Mouse (Mus musculus): ENCODE measurements at regions not wholly inside any gene's neighbourhood (a gene's known extent, or its start where the extent isn't known, plus 50 kb on each side); places are given as distances from the start of the nearest gene placed in this dataset.

- peak; percentile 74 for ATAC-seq
Observed at GRCm38 (mm10) chr1:51644399-51644798, 166.2 kb upstream of the Nabp1 start.

- ATAC-seq = no peak
Observed at GRCm38 (mm10) chr1:51643640-51644039, 165.4 kb upstream of the Nabp1 start.

- no peak for ATAC-seq
Observed at GRCm38 (mm10) chr1:51638519-51639302, 160.5 kb upstream of the Nabp1 start.

GRCm38 (mm10) chr1:51635881-51636515 lies 157.8 kb upstream of the Nabp1 start:
- no peak for ATAC-seq

GRCm38 (mm10) chr1:51633795-51634194 lies 155.6 kb upstream of the Nabp1 start:
- no peak for ATAC-seq

GRCm38 (mm10) chr1:51632851-51633250 lies 154.6 kb upstream of the Nabp1 start:
- ATAC-seq = no peak

- no peak for ATAC-seq
Observed at GRCm38 (mm10) chr1:51629848-51630247, 151.6 kb upstream of the Nabp1 start.

GRCm38 (mm10) chr1:51628137-51628793 lies 150.0 kb upstream of the Nabp1 start:
- ATAC-seq = no peak

- ATAC-seq = peak; percentile 41
Observed at GRCm38 (mm10) chr1:51626303-51626702, 148.1 kb upstream of the Nabp1 start.

- ATAC-seq = no peak
Observed at GRCm38 (mm10) chr1:51625079-51625478, 146.9 kb upstream of the Nabp1 start.

GRCm38 (mm10) chr1:51624551-51624950 lies 146.3 kb upstream of the Nabp1 start:
- peak; percentile 57 for ATAC-seq

GRCm38 (mm10) chr1:51622986-51623385 lies 144.8 kb upstream of the Nabp1 start:
- no peak for ATAC-seq

GRCm38 (mm10) chr1:51622181-51622862 lies 144.1 kb upstream of the Nabp1 start:
- ATAC-seq = no peak

GRCm38 (mm10) chr1:51621062-51621461 lies 142.8 kb upstream of the Nabp1 start:
- no peak for ATAC-seq

- ATAC-seq = no peak
Observed at GRCm38 (mm10) chr1:51617502-51618251, 139.5 kb upstream of the Nabp1 start.

- no peak for ATAC-seq
Observed at GRCm38 (mm10) chr1:51616091-51616490, 137.9 kb upstream of the Nabp1 start.

GRCm38 (mm10) chr1:51615523-51615922 lies 137.3 kb upstream of the Nabp1 start:
- ATAC-seq = peak; percentile 47

- ATAC-seq = no peak
Observed at GRCm38 (mm10) chr1:51614700-51615099, 136.5 kb upstream of the Nabp1 start.

GRCm38 (mm10) chr1:51609295-51609694 lies 131.1 kb upstream of the Nabp1 start:
- ATAC-seq = no peak

- no peak for ATAC-seq
Observed at GRCm38 (mm10) chr1:51607437-51607855, 129.2 kb upstream of the Nabp1 start.

GRCm38 (mm10) chr1:51602071-51602470 lies 123.8 kb upstream of the Nabp1 start:
- no peak for ATAC-seq

- peak; percentile 72 for ATAC-seq
Observed at GRCm38 (mm10) chr1:51600425-51600824, 122.2 kb upstream of the Nabp1 start.

Data from CD4-positive, CD25-positive, alpha-beta regulatory T cell, adult 4 months (primary cell).